Mouse (Mus musculus) intestine, embryonic 16.5 days (tissue): Measurements from ENCODE around the gene Cd46. TPM values are rescaled to one million over a fixed set of nuclear protein-coding genes. Genes with fewer than 3 reads are reported as not detected.
A peak's percentile ranks its signal among the peaks of the same experiment; 100 is the strongest.

Experiments used
- ATAC-seq: fragments of 200-750 bp; cut with Nextera tagmentation; 2 replicates; pipeline ENCODE4 v1.8.0; 2017; ENCODE audit warnings: moderate TSS enrichment, moderate library complexity
- H3K27ac ChIP-seq: fragments of 300-500 bp; sonication (generic); 2 replicates; pipeline ENCODE4 v1.5.1; 2014; ENCODE audit warnings: mild to moderate bottlenecking, low read length
- H3K27me3 ChIP-seq: fragments of 300-500 bp; sonication (generic); replicated peaks from 2 replicates; pipeline ENCODE4 v1.6.1; 2014; ENCODE audit warnings: low read length, control low read depth, mixed read lengths; ENCODE audit not compliant: control insufficient read depth, insufficient read depth
- H3K36me3 ChIP-seq: fragments of 300-500 bp; sonication (generic); 2 replicates; pipeline ENCODE4 v1.6.1; 2014; ENCODE audit warnings: low read length, control low read depth; ENCODE audit not compliant: control insufficient read depth, insufficient read depth
- H3K4me1 ChIP-seq: fragments of 300-500 bp; sonication (generic); 2 replicates; pipeline ENCODE4 v1.6.1; 2014; ENCODE audit warnings: low read length, control low read depth, mixed read lengths; ENCODE audit not compliant: control insufficient read depth, insufficient read depth
- H3K4me2 ChIP-seq: fragments of 300-500 bp; sonication (generic); 2 replicates; pipeline ENCODE4 v1.6.1; 2014; ENCODE audit warnings: low read depth, low read length, control low read depth
- H3K4me3 ChIP-seq: fragments of 300-500 bp; sonication (generic); 2 replicates; pipeline ENCODE4 v1.5.1; 2014; ENCODE audit warnings: mild to moderate bottlenecking, low read length
- H3K9ac ChIP-seq: fragments of 300-500 bp; sonication (generic); 2 replicates; pipeline ENCODE4 v1.6.1; 2014; ENCODE audit warnings: low read depth, low read length
- H3K9me3 ChIP-seq: fragments of 300-500 bp; sonication (generic); 2 replicates; pipeline ENCODE4 v1.6.1; 2016; ENCODE audit warnings: low read length, control low read depth; ENCODE audit not compliant: control insufficient read depth
- WGBS: fragments of 180-500 bp; shearing (Covaris S2); extraction: QIAGEN DNeasy Blood & Tissue Kit; methylation state at CpG from one replicate; pipeline ENCODE4 v1.1.7; 2014; 5-methylcytosine and 5-hydroxymethylcytosine counted together
- polyA plus RNA-seq: library from polyadenylated mRNA; unstranded; fragments of >200 nt; fragmentation: Nextera tagmentation; extraction: Ambion mirVana; gene quantifications from 2 replicates; pipeline ENCODE4 v1.2.1, GENCODE M21; 2015

The Cd46 gene
- polyA plus RNA-seq, 1 experiment from 2014 or later: 1.1 TPM

- H3K4me1 ChIP-seq: peaks cover 4% of the 10 kb centered on the region; the same call in 1 of the 2 replicates
- H3K4me2 ChIP-seq: no peak overlapping the region
- no peaks in the 10 kb centered on the region for H3K27me3 ChIP-seq
- H3K4me3 ChIP-seq: no peak overlapping the region
- ATAC-seq: peak; percentile 79
- no peaks in the 10 kb centered on the region for H3K9me3 ChIP-seq
- H3K9ac ChIP-seq: no peak overlapping the region
- no peaks in the 10 kb centered on the region for H3K36me3 ChIP-seq
- WGBS: 79% methylated on average over 2 of the region's 2 CpGs
- no peak overlapping the region for H3K27ac ChIP-seq
Measured at GRCm38 (mm10) chr1:195012531-195012930, 79.5 kb downstream of the Cd46 start.

- no peaks in the 10 kb centered on the region for H3K4me1 ChIP-seq
- no peak for ATAC-seq
- no peaks in the 10 kb centered on the region for H3K36me3 ChIP-seq
- H3K4me3 ChIP-seq: no peak overlapping the region
- H3K27ac ChIP-seq: no peak overlapping the region
- no peaks in the 10 kb centered on the region for H3K27me3 ChIP-seq
- H3K4me2 ChIP-seq: no peak overlapping the region
- no peak overlapping the region for H3K9ac ChIP-seq
- no peaks in the 10 kb centered on the region for H3K9me3 ChIP-seq
Measured at GRCm38 (mm10) chr1:195006267-195006666, 85.8 kb downstream of the Cd46 start.

- 0 out of 2 replicates have a peak, but pooled peaks have one; percentile 42 for ATAC-seq
- Histone ChIP-seq H3K9me3 (no peaks in the 10 kb centered on the region), H3K4me2 (no peak overlapping the region)
Measured at GRCm38 (mm10) chr1:195004194-195004593, 87.9 kb downstream of the Cd46 start.

GRCm38 (mm10) chr1:195003328-195003727 is 88.7 kb downstream of the Cd46 start:
- Histone ChIP-seq H3K4me1 (no peaks in the 10 kb centered on the region), H3K4me2 (no peak overlapping the region), H3K9ac (no peak overlapping the region), H3K36me3 (no peaks in the 10 kb centered on the region), H3K4me3 (no peak overlapping the region), H3K27ac (no peak overlapping the region), H3K27me3 (no peaks in the 10 kb centered on the region), H3K9me3 (no peaks in the 10 kb centered on the region)
- no peak for ATAC-seq
- 87% methylated on average over 4 of the region's 4 CpGs for WGBS

More at GRCm38 (mm10) chr1:195004194-195004593, 87.9 kb downstream of the Cd46 start:
- Histone ChIP-seq H3K36me3 (no peaks in the 10 kb centered on the region), H3K4me1 (no peaks in the 10 kb centered on the region), H3K4me3 (no peak overlapping the region), H3K9ac (no peak overlapping the region), H3K27ac (no peak overlapping the region), H3K27me3 (no peaks in the 10 kb centered on the region)
- WGBS: 60% methylated on average over 1 of the region's 1 CpGs

GRCm38 (mm10) chr1:194998396-194998795 is 93.7 kb downstream of the Cd46 start:
- Histone ChIP-seq H3K4me3 (no peak overlapping the region), H3K27ac (no peak overlapping the region), H3K27me3 (no peaks in the 10 kb centered on the region), H3K4me2 (no peak overlapping the region), H3K9me3 (no peaks in the 10 kb centered on the region), H3K36me3 (no peaks in the 10 kb centered on the region), H3K4me1 (peaks cover 7% of the 10 kb centered on the region; the same call in 1 of the 2 replicates), H3K9ac (no peak overlapping the region)
- no peak for ATAC-seq
- 84% methylated on average over 1 of the region's 1 CpGs for WGBS

- 73% methylated on average over 2 of the region's 2 CpGs for WGBS
- no peak overlapping the region for H3K27ac ChIP-seq
- H3K9ac ChIP-seq: no peak overlapping the region
- no peaks in the 10 kb centered on the region for H3K36me3 ChIP-seq
- H3K4me2 ChIP-seq: no peak overlapping the region
- H3K4me1 ChIP-seq: peaks cover 14% of the 10 kb centered on the region
- no peaks in the 10 kb centered on the region for H3K27me3 ChIP-seq
- no peak for ATAC-seq
- no peak overlapping the region for H3K4me3 ChIP-seq
- no peaks in the 10 kb centered on the region for H3K9me3 ChIP-seq
Measured at GRCm38 (mm10) chr1:194995196-194995595, 96.9 kb downstream of the Cd46 start.

- H3K4me2 ChIP-seq: no peak overlapping the region
- ATAC-seq: no peak
- H3K4me1 ChIP-seq: peaks cover 14% of the 10 kb centered on the region
- H3K27me3 ChIP-seq: no peaks in the 10 kb centered on the region
- no peak overlapping the region for H3K4me3 ChIP-seq
- WGBS: 77% methylated on average over 5 of the region's 5 CpGs
- H3K36me3 ChIP-seq: no peaks in the 10 kb centered on the region
- no peak overlapping the region for H3K9ac ChIP-seq
- 0 out of 2 replicates have a peak overlapping the region, but pooled peaks have one; percentile 34 for H3K27ac ChIP-seq
- H3K9me3 ChIP-seq: no peaks in the 10 kb centered on the region
Measured at GRCm38 (mm10) chr1:194994262-194994661, 97.8 kb downstream of the Cd46 start.

GRCm38 (mm10) chr1:194993409-194993988 is 98.5 kb downstream of the Cd46 start:
- Histone ChIP-seq H3K9ac (no peak overlapping the region), H3K4me3 (no peak overlapping the region), H3K4me2 (no peak overlapping the region), H3K27ac (peak overlapping the region; percentile 34), H3K36me3 (no peaks in the 10 kb centered on the region), H3K4me1 (peaks cover 14% of the 10 kb centered on the region), H3K27me3 (no peaks in the 10 kb centered on the region), H3K9me3 (no peaks in the 10 kb centered on the region)
- peak; percentile 72 for ATAC-seq
- WGBS: 69% methylated on average over 1 of the region's 1 CpGs

- Histone ChIP-seq H3K36me3 (no peaks in the 10 kb centered on the region), H3K9me3 (no peaks in the 10 kb centered on the region), H3K4me3 (no peak overlapping the region), H3K4me1 (peaks cover 14% of the 10 kb centered on the region), H3K27me3 (no peaks in the 10 kb centered on the region), H3K9ac (no peak overlapping the region), H3K27ac (peak overlapping the region; percentile 52), H3K4me2 (no peak overlapping the region)
- ATAC-seq: peak; percentile 55
- 38% methylated on average over 5 of the region's 5 CpGs for WGBS
Measured at GRCm38 (mm10) chr1:194992589-194993317, 99.3 kb downstream of the Cd46 start.
